Mouse (Mus musculus) gonadal fat pad, adult 2 months (tissue): ENCODE results near the gene Git2. TPM values are rescaled to one million over a fixed set of nuclear protein-coding genes. Genes with fewer than 3 reads are reported as not detected.

ENCODE experiments used
- DNase-seq: peaks from one replicate; pipeline ENCODE4 v3.0.0-alpha.2; 2012; ENCODE audit warnings: low read depth
- polyA plus RNA-seq: library from polyadenylated mRNA; depleted of rRNA; stranded (reverse); fragments of >200 nt; gene quantifications from 2 replicates; pipeline ENCODE4 v1.2.3, GENCODE M21; 2012

The Git2 gene
- polyA plus RNA-seq, 1 experiment: 38.7 TPM

DNA sequence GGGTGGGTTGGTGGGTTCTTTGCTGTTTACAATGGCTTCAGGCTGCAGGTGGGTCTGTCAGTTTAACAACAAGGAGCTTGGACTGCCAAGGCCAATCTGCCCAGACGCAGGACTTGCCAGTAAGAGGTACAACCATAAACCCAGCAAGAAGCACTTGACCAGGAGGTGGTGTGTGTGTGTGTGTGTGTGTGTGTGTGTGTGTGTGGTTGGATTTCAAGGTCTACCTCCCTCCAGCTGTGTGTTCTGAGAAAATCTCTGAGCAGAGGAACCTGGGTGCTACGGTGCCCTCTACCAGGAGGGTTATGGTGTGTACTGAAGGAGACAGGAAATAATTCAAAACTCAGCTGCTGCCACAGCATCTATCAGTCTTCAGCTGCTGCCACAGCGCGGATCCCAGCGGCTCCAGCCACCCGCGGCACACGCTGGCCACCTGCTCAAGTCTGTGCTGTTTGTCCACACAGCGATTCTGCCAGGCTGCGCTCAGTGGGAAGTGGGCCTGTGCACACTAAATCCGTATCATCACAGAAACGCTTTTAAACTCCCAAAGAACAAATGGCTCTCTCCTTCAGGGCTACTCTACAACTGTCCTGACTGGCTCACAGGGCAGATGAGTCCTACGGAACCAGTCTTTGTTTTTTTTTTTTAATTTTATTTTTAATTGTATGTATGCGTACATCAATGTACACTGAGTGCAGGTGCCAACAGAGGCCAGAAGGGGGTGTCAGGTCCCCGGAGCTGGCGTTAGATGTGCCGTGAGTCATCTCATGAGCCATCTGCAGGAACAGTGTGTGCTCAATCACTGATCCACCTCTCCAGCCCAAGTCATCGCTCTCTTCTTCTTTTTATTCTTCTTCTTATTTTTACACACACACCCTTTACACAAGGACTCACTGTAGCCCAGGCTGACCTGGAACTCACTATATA lies 10.2 kb downstream of the Git2 start:
- DNase-seq: no peak

DNA sequence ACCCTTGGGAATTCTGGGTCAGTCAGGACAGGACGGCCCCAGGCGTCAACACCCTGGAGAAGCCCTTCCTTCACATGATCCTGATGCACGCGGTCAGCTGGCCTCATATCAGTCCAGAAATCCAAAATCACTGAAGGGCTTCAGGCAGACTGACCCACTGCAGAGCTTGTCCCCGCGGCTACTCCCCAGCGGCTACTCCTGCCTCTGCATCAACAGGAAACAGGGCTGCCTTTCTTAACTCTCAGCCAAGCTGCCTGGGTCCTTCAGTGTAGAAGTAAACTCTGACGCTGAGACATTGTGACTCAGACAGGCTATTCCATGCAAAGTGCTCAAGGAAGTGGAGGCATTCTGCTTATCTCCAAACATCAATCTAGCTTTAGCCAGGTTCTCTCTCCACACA lies 13.3 kb downstream of the Git2 start:
- DNase-seq: no peak

DNA sequence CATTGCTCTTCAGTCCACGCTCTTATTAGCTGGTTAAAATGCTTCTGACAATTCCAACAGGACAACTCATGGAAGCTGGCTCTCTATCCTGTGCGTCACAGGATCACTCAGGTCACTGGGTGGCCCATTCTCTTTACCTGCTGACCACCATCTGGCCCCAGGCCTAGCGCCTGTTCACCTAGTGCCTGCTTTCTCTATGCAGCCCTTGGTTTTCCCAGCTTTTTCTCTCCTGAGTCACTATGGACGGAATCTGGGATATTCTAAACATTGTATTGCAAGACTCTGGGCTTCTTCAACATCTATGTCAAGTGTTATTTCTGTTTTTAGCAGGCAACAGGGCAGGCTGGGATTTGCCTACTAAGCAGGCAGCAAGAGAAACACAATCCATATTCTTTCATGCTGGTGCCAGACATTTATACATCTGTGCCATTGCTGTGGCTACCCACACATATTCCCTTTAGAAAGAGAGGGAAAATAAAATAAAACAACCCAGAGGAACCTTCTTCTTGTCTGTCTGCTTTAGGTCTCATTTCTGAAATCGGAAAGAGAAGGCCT lies 15.7 kb downstream of the Git2 start:
- DNase-seq: no peak

DNA sequence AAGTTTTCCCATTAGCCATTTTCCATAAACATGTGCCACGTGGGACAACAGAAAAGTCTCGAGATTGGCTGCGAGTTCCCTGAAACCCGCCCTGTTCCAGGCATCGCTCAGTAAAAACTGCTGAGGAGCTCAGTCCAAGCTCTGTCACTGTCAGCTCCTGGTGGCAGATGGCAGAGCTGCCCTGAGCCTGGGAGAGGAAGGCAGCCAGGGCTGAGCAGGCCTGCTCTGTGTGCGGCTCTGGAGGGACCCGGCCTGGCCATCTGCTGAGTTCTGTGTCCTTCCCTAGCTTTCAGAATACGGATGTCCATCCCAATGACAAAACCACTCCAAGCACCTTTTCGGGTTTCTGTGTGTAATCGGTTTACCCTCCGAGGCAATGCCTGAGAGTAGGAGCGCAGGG lies 21.9 kb downstream of the Git2 start:
- no peak for DNase-seq

DNA sequence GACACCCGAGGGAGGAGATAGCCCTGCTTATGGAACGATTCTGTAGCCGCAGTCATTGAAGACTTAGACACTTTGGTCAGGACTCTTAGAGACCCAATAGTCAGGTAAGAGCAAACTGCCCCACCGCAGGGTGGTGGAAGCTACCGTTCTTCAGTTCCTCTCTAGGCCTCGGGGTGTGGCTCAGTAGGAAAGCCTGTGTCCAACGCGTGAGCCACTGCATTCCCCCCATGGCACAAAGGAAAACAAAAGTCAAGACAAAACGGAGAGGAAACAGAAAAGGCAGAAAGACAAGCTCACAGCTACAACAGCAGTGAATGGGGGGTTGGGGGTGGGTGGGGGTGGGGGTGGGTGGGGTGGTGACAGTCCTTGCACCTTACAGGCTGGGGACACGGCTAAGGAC lies 22.9 kb downstream of the Git2 start:
- no peak for DNase-seq

DNA sequence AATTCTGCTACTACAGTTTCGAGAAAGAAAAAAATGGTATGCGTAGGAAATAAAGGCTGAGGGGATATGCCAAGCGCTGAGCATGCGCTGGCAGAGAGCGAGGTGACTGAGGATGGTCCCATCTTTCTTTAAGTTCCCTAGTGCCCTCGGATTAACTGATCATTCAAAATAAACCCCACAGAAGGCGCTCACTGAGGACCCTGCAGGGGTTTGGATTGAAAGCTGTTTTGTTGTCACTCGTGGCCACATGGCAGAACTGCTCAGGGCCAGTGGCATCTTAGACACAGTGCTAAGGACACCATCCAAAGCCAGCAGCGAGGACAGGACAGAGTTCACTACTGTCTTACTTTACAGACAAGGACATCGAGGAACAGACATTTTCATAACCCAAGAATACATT lies 25.0 kb downstream of the Git2 start:
- DNase-seq: no peak

DNA sequence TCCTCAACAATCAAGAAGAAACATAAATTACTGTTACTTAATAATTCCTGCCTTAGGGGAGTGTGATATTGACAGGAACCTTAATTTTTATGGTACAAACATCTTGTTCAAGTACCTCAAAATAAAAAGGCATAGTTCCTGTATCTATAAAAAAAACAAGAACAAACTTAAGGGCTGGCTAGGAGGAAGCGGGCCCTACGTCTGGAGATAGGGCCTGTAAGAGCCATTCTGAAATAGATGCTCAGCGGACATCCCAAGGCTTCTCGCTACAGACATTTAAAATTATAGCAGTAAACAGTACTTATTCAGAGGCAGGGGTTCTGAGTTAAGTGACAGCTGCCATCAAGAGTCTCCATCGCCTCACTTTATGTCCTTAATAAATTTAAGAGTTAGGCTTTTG lies 27.8 kb downstream of the Git2 start:
- no peak for DNase-seq

DNA sequence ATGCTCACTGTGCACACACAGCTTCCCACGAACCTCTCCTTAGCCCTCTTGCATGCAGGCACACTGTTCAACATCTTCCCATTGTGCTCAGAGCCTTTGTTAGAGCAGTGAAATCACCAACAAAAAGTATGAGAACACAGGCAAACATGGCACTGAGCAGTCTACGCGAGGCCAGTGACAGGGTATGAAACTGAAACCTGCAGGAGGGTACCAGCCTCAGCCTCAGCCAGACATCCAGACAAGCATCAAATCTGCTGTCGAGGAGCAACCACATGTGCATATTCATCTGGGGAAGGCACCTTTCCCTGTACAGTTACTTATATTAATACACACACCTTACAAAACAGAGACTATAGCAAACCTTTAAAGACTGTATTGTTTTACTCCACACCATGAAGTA lies 28.4 kb downstream of the Git2 start:
- DNase-seq: no peak

DNA sequence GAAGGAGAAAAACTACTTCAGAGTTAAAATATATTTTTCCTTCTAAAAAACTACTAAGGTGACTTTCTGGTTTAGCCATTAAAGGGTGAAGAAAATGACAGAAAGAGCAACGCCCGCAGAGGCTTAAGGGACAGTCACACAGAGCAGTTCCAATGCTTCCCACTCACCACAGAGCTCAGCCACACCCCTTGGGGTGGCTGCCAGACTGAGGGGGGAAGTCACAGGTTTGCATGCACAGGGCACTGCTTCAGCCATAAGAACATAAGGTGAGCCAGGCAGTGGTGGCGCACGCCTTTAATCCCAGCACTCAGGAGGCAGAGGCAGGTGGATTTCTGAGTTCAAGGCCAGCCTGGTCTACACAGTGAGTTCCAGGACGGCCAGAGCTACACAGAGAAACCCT lies 29.7 kb downstream of the Git2 start:
- DNase-seq: peak; percentile 49

DNA sequence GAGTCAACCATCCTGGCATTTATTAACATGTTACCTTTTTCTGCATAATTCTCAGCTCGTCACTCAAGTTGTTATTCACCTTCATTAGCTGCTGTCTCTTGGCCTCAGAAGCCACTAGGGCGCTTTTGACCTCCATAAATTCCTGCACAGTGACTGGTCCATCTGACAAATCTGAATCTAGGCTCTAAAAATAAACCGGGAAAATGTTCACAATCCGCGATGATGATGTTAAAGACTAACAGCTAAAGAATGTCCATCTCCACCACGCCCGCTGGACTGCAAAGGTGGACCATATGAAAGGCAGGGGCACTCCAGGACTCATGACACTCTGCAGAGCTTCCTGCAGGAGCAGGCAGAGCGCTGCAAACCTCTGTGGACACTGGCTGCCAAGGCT lies 31.6 kb downstream of the Git2 start:
- no peak for DNase-seq

DNA sequence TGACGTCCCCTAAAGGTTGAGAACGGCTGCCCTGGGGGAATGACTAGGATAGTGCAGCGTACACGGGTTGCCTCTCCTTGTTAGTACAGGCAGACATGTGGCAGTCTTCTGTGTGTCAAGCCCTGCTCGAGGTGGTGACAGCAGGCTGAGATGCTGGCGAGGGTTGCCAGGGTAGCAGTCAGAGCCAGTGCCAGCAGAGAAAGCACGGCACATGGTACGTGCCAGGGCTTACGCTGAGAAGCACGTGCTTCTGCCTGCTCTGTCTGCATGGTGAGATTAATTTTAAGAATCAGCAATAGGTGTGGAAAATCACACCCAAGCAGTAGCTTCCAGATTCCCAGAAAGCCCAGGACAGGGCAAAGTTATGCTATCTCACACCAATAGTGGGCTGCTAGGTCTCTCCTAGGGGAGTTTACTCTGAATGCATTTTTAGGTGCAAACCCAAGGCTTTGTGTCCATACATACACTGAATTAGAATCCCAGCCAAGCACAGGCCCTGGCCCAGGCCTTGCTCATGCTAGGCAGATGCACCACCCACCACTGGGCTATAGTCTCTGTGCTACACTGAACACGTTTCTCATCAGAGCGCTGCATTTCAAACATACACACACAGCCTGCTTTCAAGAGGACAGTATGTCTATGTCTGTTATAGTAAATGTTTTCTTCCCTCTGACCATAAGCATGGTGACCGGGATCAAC lies 32.2 kb downstream of the Git2 start:
- DNase-seq: no peak

DNA sequence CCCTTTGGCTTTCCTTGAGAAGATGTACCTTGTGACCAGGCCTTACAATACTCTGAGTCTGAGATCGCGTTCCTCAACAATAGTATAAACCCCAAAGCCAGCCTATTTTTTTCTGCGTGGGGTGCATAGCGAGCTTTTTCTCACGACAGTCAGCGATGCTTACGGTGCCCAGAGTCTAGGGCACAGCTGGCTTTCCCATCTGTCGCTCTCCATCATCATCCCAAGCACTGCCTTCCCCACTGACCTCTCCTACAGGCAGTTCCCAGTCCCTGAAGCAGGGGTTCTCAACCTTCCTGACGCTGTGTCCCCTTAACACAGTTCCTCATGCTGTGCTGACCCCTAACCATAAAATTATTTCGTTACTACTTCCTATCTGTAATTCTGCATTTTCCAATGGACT lies 32.7 kb downstream of the Git2 start:
- DNase-seq: no peak

DNA sequence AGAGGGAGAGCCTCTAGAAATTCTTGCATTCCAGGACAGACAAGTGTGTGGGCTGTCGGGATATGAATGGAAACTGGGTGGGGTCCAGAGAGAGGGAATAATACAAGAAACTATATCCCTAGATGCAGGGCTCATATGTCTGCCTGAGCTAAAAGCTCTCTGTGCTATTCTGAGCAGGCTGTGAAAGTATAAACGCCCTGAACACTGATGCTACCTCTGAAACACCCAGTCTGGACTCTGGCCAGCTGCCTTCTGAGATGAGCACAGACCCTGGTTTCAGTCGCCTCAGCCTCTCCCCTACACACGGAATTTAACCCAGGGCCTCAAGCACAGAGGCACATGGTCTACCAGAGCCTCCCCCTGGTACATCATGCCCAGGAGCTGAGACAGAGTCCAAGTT lies 34.7 kb downstream of the Git2 start:
- no peak for DNase-seq

DNA sequence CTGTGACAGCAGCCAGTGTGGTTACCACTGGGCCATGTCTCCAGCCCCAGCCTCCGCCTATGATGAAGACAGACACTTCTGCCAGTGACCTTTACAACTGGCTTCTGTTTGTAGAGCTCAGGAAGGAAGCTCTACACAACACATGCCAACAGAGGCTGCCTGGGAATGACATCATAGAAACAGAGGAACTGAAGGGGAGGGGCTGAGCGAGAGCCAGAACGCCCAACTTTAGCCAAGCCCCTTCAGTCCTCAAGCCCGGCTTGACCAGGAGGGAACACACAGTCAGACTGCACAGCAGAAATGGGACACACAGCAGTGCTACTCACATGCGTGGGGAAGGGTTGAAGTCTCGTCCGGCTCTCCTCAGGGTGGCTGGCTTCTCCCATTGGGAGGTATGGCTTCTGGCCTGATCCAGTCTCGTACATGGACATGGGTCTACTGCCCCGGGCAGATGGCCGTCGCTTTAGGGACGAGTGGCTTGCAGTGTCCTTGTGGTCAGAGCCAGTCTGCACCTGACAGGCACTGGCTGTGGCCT lies 36.5 kb downstream of the Git2 start:
- DNase-seq: no peak

DNA sequence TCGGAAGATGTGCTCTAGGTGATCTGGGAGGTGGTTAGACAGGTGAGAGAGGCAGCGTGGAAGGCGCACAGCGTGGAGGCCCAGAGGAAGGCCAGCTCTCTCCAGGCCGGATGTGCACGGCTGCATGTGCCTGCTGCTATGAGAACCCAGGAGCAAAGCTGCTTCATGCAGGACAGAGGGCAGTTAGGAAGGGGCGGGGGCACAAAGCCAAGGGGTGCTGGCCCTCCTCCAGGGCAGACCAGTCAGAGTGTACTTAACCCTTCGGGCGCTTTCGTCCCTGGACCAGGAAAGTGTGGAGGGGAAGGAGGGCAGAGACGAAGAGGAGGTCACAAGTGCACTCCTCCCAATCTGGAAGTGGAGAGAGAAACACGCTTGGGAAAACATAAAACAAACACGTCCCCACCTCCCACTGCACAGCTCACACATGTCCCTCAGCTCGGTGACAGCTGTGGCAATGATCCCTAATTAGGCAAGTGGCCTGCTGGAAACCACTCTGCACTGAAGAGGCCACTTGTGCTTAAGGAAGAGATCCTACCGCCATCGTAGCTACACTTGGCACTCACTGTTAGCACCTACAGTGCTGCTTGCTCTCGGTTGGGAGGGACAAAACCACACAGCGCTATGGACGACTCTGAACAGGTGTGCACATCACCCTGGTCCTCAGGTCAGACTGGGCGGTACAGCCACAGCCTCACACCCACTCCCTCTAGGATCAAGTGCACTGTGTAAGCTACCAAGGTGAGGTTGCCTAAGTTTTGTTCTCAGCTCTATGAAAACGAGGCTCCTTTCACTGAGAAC lies 38.0 kb downstream of the Git2 start:
- DNase-seq: peak; percentile 16

DNA sequence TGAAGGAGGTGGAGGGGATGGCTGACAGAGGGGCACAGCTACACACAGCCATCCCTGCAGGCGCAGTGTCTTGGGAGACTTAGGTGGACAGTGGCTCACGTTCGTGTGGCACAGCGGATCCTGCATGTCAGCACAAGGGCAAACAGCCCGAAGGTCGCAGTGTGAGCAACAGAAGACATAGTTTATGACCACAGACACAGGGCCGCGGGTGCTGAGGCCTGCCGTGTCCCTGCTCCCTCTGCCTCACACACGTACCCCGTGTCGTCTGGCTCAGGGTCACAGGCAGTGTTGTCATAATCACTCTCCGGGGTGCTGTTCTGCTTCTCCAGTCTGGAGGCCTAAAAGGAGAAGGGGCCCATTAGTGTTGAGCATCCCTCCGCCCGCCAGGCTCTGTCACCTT lies 41.7 kb downstream of the Git2 start:
- DNase-seq: no peak

DNA sequence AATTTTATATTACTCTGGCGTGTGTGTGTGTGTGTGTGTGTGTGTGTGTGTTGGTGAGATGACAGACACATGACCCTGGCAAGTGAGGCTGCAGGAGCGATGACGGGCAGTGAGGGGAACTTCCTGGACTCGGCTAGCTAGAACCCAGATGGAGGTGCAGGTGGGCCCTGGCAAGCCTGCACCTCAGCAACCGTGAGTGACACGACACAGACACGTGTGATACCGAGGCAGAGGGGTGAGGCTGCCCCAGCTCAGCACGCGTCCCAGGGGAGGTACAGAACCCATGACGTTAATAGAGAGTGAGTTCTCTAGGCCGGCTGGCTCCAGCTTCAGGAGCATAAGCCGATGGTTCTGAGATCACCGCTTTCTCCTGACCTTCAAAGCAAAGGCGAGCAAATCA lies 43.3 kb downstream of the Git2 start:
- DNase-seq: no peak

DNA sequence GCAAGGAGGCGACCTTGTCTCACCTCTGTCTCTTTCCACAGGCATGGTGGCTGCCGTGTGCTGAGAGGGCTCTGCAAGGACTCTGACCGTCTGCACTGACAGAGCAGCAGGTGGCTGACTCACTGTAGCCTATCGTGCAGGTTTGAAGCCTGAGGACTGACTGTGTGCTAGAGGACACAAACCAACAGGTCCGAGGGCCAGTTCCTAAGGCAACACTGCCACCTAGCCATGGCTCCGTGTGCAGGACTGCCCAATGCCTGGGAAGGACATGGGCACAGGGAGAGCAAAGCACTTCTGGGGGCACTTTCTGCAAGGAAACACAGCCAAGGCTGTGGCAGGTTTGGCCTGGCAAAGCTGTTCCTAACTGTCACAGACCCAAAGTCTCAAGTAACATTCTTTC lies 43.8 kb downstream of the Git2 start:
- DNase-seq: no peak

DNA sequence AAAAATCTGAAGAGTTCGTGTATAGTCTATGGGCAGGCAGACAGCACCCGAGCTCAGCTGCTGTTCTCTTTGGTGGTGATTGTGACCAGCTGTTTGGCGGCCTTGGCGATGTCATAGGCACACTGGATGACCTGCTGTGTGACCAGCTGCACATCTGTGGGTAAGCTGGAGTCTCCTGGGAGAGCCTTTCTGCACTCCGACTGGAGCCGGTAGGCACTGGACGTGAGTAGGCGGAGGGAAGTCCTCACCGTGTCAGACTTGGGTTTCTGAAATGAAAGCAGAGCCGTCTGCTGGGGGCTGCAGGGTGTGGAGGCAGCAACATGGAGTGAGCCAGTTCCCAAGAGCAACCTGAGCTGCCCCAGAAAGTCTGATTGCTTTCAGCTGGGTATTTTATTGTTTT lies 45.2 kb downstream of the Git2 start:
- DNase-seq: no peak

DNA sequence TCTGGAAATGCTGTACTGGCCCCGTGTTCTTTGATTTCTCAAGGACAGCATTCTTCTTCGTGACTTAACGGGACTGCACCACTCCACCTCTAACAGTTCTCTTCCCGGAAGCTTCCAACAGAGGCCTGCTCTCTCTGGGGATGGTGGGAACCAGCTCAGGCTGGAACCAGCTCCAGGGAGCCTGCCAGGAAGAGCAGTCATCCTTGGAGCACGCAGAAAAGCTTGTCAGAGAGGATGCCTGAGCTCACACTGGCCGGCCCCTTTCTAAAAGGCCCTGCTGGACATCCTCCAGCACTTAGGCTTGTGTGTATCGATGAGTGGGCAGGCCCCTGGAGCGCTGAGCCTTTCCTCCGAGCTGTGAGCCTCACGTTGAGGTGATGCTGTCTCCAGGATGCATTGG lies 47.2 kb downstream of the Git2 start:
- no peak for DNase-seq

DNA sequence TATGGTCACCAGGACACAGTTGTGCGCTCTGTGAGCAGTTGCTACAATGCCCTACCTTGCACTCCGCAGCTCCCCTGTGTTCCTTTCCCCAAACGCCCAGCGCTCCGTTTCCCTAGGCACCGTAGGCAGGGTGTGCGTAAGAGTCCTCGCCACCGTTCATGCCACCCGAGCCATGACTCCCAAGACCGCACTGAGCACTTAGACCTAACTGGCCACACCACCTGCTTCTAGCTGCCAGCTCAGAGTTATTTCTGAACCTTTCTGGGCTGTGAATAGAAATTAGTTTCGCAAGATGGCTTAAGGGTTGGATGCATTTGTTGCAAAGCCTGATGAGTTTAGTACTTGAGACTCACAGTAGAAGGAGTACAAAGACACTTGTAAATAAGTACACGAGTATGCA lies 52.5 kb downstream of the Git2 start:
- no peak for DNase-seq

DNA sequence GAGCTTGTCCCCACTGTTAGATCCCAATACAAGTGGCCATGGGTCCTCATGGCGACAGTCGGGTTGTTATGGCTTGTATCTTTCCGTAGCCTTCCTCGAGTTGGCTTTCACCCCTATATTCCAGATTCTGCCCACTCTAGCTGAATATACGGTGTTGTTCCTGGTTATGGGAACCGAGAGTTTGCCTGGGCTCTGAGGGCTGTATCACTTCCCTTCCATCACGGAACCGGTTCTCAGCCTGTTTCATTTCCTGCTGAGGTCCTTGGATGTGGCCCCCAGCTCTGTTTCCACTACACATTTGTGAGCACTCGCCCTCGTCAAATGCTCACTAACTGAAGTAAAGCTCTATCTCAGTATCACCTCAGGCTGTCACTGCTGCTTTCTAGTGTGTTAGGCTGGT lies 53.3 kb downstream of the Git2 start:
- no peak for DNase-seq
